Mouse (Mus musculus) myocyte (in vitro differentiated cells): Measurements from ENCODE around the gene Ppib.

Source experiments
- E2F4 ChIP-seq: IDR thresholded peaks from one replicate; pipeline ENCODE4 v1.6.1; 2011; ENCODE audit warnings: mild to moderate bottlenecking, control low read depth, moderate library complexity; ENCODE audit not compliant: insufficient read depth
- MAX ChIP-seq: IDR thresholded peaks from one replicate; pipeline ENCODE4 v1.6.1; 2011; ENCODE audit warnings: low read depth, mild to moderate bottlenecking, control low read depth
- USF1 ChIP-seq: IDR thresholded peaks from one replicate; pipeline ENCODE4 v1.6.1; 2011; ENCODE audit warnings: low read depth, mild to moderate bottlenecking, control low read depth, moderate library complexity

DNA sequence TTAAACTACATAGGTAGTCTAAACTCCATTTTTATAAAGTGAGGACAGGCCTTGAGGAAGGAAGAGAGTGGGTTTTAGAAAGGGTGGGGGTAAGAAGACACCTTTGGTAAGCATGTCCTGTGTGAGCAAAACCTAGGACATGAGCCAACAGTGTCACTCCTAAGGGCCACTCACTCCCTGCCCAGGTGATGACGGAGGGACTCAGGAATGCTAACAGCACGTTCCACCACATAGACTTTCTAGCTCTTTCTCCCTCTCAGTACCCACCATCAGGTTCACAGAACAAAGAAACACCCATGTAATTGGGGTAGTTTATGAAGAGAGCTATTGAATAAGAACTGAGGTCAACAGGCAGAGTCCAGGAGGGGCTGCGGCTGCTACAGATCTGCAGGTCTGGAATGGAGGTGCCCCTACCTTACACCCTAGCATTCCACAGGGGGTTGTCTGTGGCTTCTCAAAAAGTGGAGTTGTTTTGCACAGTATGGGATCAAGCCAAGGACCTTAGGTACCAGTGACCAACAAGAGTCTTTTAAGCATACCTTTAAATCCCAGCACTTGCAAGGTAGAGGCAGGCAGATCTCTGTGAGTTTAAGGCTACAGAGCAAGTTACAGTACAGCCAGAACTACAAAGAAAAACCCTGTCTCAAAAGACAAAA, 20.9 kb downstream of the Ppib start:
- no peak for TF ChIP-seq MAX
- no peak for TF ChIP-seq E2F4
- no peak for TF ChIP-seq USF1
